Mouse (Mus musculus): ENCODE results near the gene Nek9. TPM values are rescaled to one million over a fixed set of nuclear protein-coding genes. Genes with fewer than 3 reads are reported as not detected.

Nek9 gene
- polyA plus RNA-seq, 1 experiment from 2014 or later: 23.7 TPM

Other genes with a start within 250 kb of the Nek9 start
- 3.1 and 4.3 TPM in 2 replicates for gene Prox2, start 228.6 kb downstream of the Nek9 start, polyA plus RNA-seq (2016; fragmentation: Nextera tagmentation; extraction: Ambion mirVana)
- 104 and 109 TPM in 2 replicates for gene Dlst, start 228.5 kb downstream of the Nek9 start, polyA plus RNA-seq (2016; fragmentation: Nextera tagmentation; extraction: Ambion mirVana)
- 5.8 and 6.1 TPM in 2 replicates for gene Rps6kl1, start 188.1 kb downstream of the Nek9 start, polyA plus RNA-seq (2016; fragmentation: Nextera tagmentation; extraction: Ambion mirVana)
- 6.3 and 7.5 TPM in 2 replicates for gene Pgf, start 161.6 kb downstream of the Nek9 start, polyA plus RNA-seq (2016; fragmentation: Nextera tagmentation; extraction: Ambion mirVana)
- gene Eif2b2, start 119.9 kb downstream of the Nek9 start, polyA plus RNA-seq (2016; fragmentation: Nextera tagmentation; extraction: Ambion mirVana): 94.6 and 98.3 TPM in 2 replicates
- gene Mlh3, start 68.8 kb downstream of the Nek9 start, polyA plus RNA-seq (2016; fragmentation: Nextera tagmentation; extraction: Ambion mirVana): 11.0 and 11.2 TPM in 2 replicates
- gene Acyp1, start 50.9 kb downstream of the Nek9 start, polyA plus RNA-seq (2016; fragmentation: Nextera tagmentation; extraction: Ambion mirVana): 62.1 and 62.2 TPM in 2 replicates
- gene Zc2hc1c, start 50.8 kb downstream of the Nek9 start, polyA plus RNA-seq (2016; fragmentation: Nextera tagmentation; extraction: Ambion mirVana): 1.1 and 1.6 TPM in 2 replicates
- gene Tmed10, start 35.5 kb upstream of the Nek9 start, polyA plus RNA-seq (2016; fragmentation: Nextera tagmentation; extraction: Ambion mirVana): 208 and 214 TPM in 2 replicates
- 0.80 and 1.1 TPM in 2 replicates for gene Fos, start 134.5 kb upstream of the Nek9 start, polyA plus RNA-seq (2016; fragmentation: Nextera tagmentation; extraction: Ambion mirVana)

Data from forebrain, embryonic 12.5 days (tissue).